ENCODE assay signal across 8 mouse cellular contexts in genomic region chr4:138216891-138217392, GRCm38 (mm10). TPM values are rescaled to one million over a fixed set of nuclear protein-coding genes. Genes with fewer than 3 reads are reported as not detected.
DNase-seq lines count a peak whose midpoint lies in the region; ATAC-seq and TF ChIP-seq lines count a peak whose summit lies in the region.

No protein-coding gene starts in this region.

- H3K9me3 ChIP-seq in hindbrain, embryonic 10.5 days: no peaks in the 10 kb centered on the region
- no peaks in the 10 kb centered on the region for H3K9me3 ChIP-seq in lung, postnatal 0 days (ENCODE audit: low read length)

- peak; percentile 90 for ATAC-seq in frontal cortex, adult (ENCODE audit: low TSS enrichment)
- ATAC-seq in lung, postnatal 0 days: peak; percentile 94

- DNase-seq in MN1 (ENCODE audit: low spot score): peak; percentile 98
- DNase-seq in cerebellum, adult 9-10 months: peak; percentile 98
- DNase-seq in hindbrain, embryonic 10.5 days (ENCODE audit: low spot score): peak; percentile 99
- peak; percentile 99 for DNase-seq in layer of hippocampus, adult 9-11 months
- DNase-seq in lung, postnatal 0 days (ENCODE audit: low spot score): peak; percentile 99
- DNase-seq in ovary, postnatal 14 days (ENCODE audit: low spot score): peak; percentile 98
- peak; percentile 99 for DNase-seq in thymus, postnatal 14 days

- peak overlapping the region; percentile 100 for H3K27ac ChIP-seq in hindbrain, embryonic 10.5 days
- H3K27ac ChIP-seq in lung, postnatal 0 days (ENCODE audit: low read length): peak overlapping the region; percentile 100

- H3K4me2 ChIP-seq in lung, postnatal 0 days (replicated peaks; ENCODE audit: low read depth, low read length): peak overlapping the region; percentile 81

- peak overlapping the region; percentile 94 for H3K9ac ChIP-seq in lung, postnatal 0 days (replicated peaks; ENCODE audit: low read depth)

- no peaks in the 10 kb centered on the region for H3K27me3 ChIP-seq in hindbrain, embryonic 10.5 days (ENCODE audit: insufficient read depth, poor library complexity, severe bottlenecking)
- no peaks in the 10 kb centered on the region for H3K27me3 ChIP-seq in lung, postnatal 0 days (replicated peaks; ENCODE audit: insufficient read depth, low read length)

- TF ChIP-seq CTCF in lung, postnatal 0 days (IDR thresholded peaks at IDR 0.05): no peak

- WGBS in hindbrain, embryonic 10.5 days: under 1% methylated on average over 57 of the region's 68 CpGs
- WGBS in lung, postnatal 0 days: under 1% methylated on average over 51 of the region's 68 CpGs

- peak overlapping the region; percentile 97 for H3K4me3 ChIP-seq in hindbrain, embryonic 10.5 days
- H3K4me3 ChIP-seq in lung, postnatal 0 days (ENCODE audit: low read depth, low read length): peak overlapping the region; percentile 96

- peaks cover 30% of the 10 kb centered on the region for H3K36me3 ChIP-seq in hindbrain, embryonic 10.5 days
- 0 out of 2 replicates have a peak, but pooled peaks cover under 1% of the 10 kb centered on the region for H3K36me3 ChIP-seq in lung, postnatal 0 days (ENCODE audit: insufficient read depth, low read length)

- no peak for TF ChIP-seq EP300 in lung, postnatal 0 days (IDR thresholded peaks at IDR 0.05)

- H3K4me1 ChIP-seq in hindbrain, embryonic 10.5 days (replicated peaks): peaks cover 33% of the 10 kb centered on the region
- H3K4me1 ChIP-seq in lung, postnatal 0 days (ENCODE audit: insufficient read depth, low read depth, low read length): peaks cover 12% of the 10 kb centered on the region; the same call in 1 of the 2 replicates

RNA-seq across cellular contexts. Expression of gene Hp1bp3, which starts 0.8 kb away (rescaled TPM):
- 146 and 148 TPM in 2 replicates for polyA plus RNA-seq in hindbrain, embryonic 10.5 days (2016; fragmentation: Nextera tagmentation; extraction: Ambion mirVana)
- 129 and 135 TPM in 2 replicates for polyA plus RNA-seq in lung, postnatal 0 days (2015; fragmentation: Nextera tagmentation; extraction: Ambion mirVana)

RNA-seq across cellular contexts. Expression of gene Sh2d5, which starts 33.3 kb away (rescaled TPM):
- 1.3 and 2.4 TPM in 2 replicates for polyA plus RNA-seq in hindbrain, embryonic 10.5 days (2016; fragmentation: Nextera tagmentation; extraction: Ambion mirVana)
- 0.14 and 0.18 TPM in 2 replicates for polyA plus RNA-seq in lung, postnatal 0 days (2015; fragmentation: Nextera tagmentation; extraction: Ambion mirVana)

RNA-seq across cellular contexts. Expression of gene Kif17, which starts 33.3 kb away (rescaled TPM):
- polyA plus RNA-seq in hindbrain, embryonic 10.5 days (2016; fragmentation: Nextera tagmentation; extraction: Ambion mirVana): 0.63 and 0.75 TPM in 2 replicates
- polyA plus RNA-seq in lung, postnatal 0 days (2015; fragmentation: Nextera tagmentation; extraction: Ambion mirVana): 0.37 and 1.1 TPM in 2 replicates

Comparison
In these comparisons a context has a peak if more than half of its experiments do, and no peak if none do; other contexts are left out.
1. Peak in every context shown above with its lines: DNase-seq, ATAC-seq, H3K4me3 ChIP-seq and H3K27ac ChIP-seq.